In genomic region chr4:76190788-76191187, GRCm38 (mm10) we compare ENCODE assay signal across 29 mouse cellular contexts.
DNase-seq lines count a peak whose midpoint lies in the region; ATAC-seq and TF ChIP-seq lines count a peak whose summit lies in the region.
"Had no signal": no experiment of that assay in that cellular context is flagged by ENCODE, and none has a peak within 500 bp of the region (broad histone marks: within the 10 kb centered on the region; RNA-seq: fewer than 3 reads in every experiment).

No protein-coding gene starts in this region.

- ATAC-seq in forebrain, embryonic 14.5 days = no peak
- ATAC-seq in forebrain, embryonic 15.5 days (replicated peaks) = no peak
- no peak for ATAC-seq in midbrain, postnatal 0 days (ENCODE audit: low FRiP score)
- no peak for ATAC-seq in midbrain, embryonic 14.5 days (ENCODE audit: low FRiP score, low TSS enrichment)
- ATAC-seq: forebrain, embryonic 13.5 days had no signal

- peak; percentile 10 for DNase-seq in forebrain, embryonic 14.5 days (ENCODE audit: low spot score)
- peak; percentile 31 for DNase-seq in midbrain, postnatal 0 days (ENCODE audit: low spot score)
- no peak for DNase-seq in midbrain, embryonic 14.5 days
- peak; percentile 73 for DNase-seq in Muller cell, postnatal 12 days (ENCODE audit: inconsistent ontology term)
- DNase-seq in retina, embryonic 14.5 days (ENCODE audit: low spot score) = peak; percentile 61
- no peak for DNase-seq in thymus, postnatal 4 days
- DNase-seq: adrenal gland, adult 2 months; adrenal gland, postnatal 14 days; B cell, adult 2 months; cerebellum, adult 11-12 months; cerebellum, adult 8-10 months; cerebellum, postnatal 10 days; cerebellum, postnatal 36 days; embryo, embryonic 11 days; gastrocnemius, postnatal 10 days; gastrocnemius, postnatal 36 days; heart, adult 2 months; heart, postnatal 14 days; heart, postnatal 4 days had no signal

- no peaks in the 10 kb centered on the region for H3K9me3 ChIP-seq in forebrain, embryonic 14.5 days (replicated peaks; ENCODE audit: control insufficient read depth, low read length)
- no peaks in the 10 kb centered on the region for H3K9me3 ChIP-seq in forebrain, embryonic 15.5 days
- H3K9me3 ChIP-seq in midbrain, postnatal 0 days (ENCODE audit: low read length) = no peaks in the 10 kb centered on the region
- H3K9me3 ChIP-seq in midbrain, embryonic 14.5 days (ENCODE audit: control insufficient read depth, low read length) = no peaks in the 10 kb centered on the region
- H3K9me3 ChIP-seq: embryonic facial prominence, embryonic 10.5 days; embryonic facial prominence, embryonic 13.5 days; forebrain, embryonic 13.5 days; G1E; heart, embryonic 10.5 days; heart, embryonic 13.5 days had no signal

- H3K4me2 ChIP-seq in forebrain, embryonic 14.5 days (ENCODE audit: low read length) = no peak overlapping the region
- no peak overlapping the region for H3K4me2 ChIP-seq in forebrain, embryonic 15.5 days (replicated peaks)
- H3K4me2 ChIP-seq in midbrain, postnatal 0 days (ENCODE audit: low read depth, low read length, poor library complexity, severe bottlenecking) = no peak overlapping the region
- H3K4me2 ChIP-seq in midbrain, embryonic 14.5 days (ENCODE audit: low read length) = no peak overlapping the region
- H3K4me2 ChIP-seq: embryonic facial prominence, embryonic 13.5 days; forebrain, embryonic 13.5 days; heart, embryonic 13.5 days; hindbrain, embryonic 14.5 days had no signal

- H3K4me3 ChIP-seq in forebrain, embryonic 14.5 days (ENCODE audit: low read depth, low read length) = no peak overlapping the region
- no peak overlapping the region for H3K4me3 ChIP-seq in forebrain, embryonic 15.5 days
- no peak overlapping the region for H3K4me3 ChIP-seq in midbrain, postnatal 0 days (ENCODE audit: low read depth, low read length)
- H3K4me3 ChIP-seq in midbrain, embryonic 14.5 days (replicated peaks; ENCODE audit: low read depth, low read length) = no peak overlapping the region
- H3K4me3 ChIP-seq: embryonic facial prominence, embryonic 10.5 days; embryonic facial prominence, embryonic 13.5 days; erythroblast, embryonic 14.5 days; forebrain, embryonic 13.5 days; heart, adult 2 months; heart, embryonic 10.5 days; heart, embryonic 13.5 days had no signal

- H3K27me3 ChIP-seq in forebrain, embryonic 14.5 days (replicated peaks; ENCODE audit: control insufficient read depth, insufficient read depth, low read length) = no peaks in the 10 kb centered on the region
- no peaks in the 10 kb centered on the region for H3K27me3 ChIP-seq in forebrain, embryonic 15.5 days
- H3K27me3 ChIP-seq in midbrain, postnatal 0 days (ENCODE audit: insufficient read depth, low read length) = no peaks in the 10 kb centered on the region
- H3K27me3 ChIP-seq in midbrain, embryonic 14.5 days (ENCODE audit: control insufficient read depth, insufficient read depth, low read length) = no peaks in the 10 kb centered on the region
- H3K27me3 ChIP-seq: CH12.LX; embryonic facial prominence, embryonic 13.5 days; heart, embryonic 13.5 days had no signal

- no peaks in the 10 kb centered on the region for H3K36me3 ChIP-seq in forebrain, embryonic 14.5 days (ENCODE audit: control insufficient read depth, insufficient read depth, low read length)
- H3K36me3 ChIP-seq in forebrain, embryonic 15.5 days = no peaks in the 10 kb centered on the region
- no peaks in the 10 kb centered on the region for H3K36me3 ChIP-seq in midbrain, postnatal 0 days (ENCODE audit: insufficient read depth, low read length)
- no peaks in the 10 kb centered on the region for H3K36me3 ChIP-seq in midbrain, embryonic 14.5 days (ENCODE audit: control insufficient read depth, insufficient read depth, low read length)
- H3K36me3 ChIP-seq: embryonic facial prominence, embryonic 10.5 days; embryonic facial prominence, embryonic 13.5 days; G1E; heart, embryonic 10.5 days; heart, embryonic 13.5 days had no signal

- no peak overlapping the region for H3K27ac ChIP-seq in forebrain, embryonic 14.5 days (ENCODE audit: low read depth, low read length)
- H3K27ac ChIP-seq in forebrain, embryonic 15.5 days (replicated peaks) = no peak overlapping the region
- no peak overlapping the region for H3K27ac ChIP-seq in midbrain, postnatal 0 days (ENCODE audit: low read depth, low read length)
- no peak overlapping the region for H3K27ac ChIP-seq in midbrain, embryonic 14.5 days (replicated peaks; ENCODE audit: low read depth, low read length)
- H3K27ac ChIP-seq: embryonic facial prominence, embryonic 10.5 days; embryonic facial prominence, embryonic 13.5 days; forebrain, embryonic 13.5 days; heart, adult 2 months; heart, embryonic 10.5 days; heart, embryonic 13.5 days; hindbrain, embryonic 14.5 days had no signal

- no peak overlapping the region for H3K9ac ChIP-seq in forebrain, embryonic 14.5 days (ENCODE audit: low read length)
- no peak overlapping the region for H3K9ac ChIP-seq in forebrain, embryonic 15.5 days (replicated peaks)
- no peak overlapping the region for H3K9ac ChIP-seq in midbrain, postnatal 0 days (replicated peaks; ENCODE audit: low read length, poor library complexity, severe bottlenecking)
- no peak overlapping the region for H3K9ac ChIP-seq in midbrain, embryonic 14.5 days (replicated peaks; ENCODE audit: low read length)
- H3K9ac ChIP-seq: embryonic facial prominence, embryonic 13.5 days; forebrain, embryonic 13.5 days; heart, embryonic 13.5 days; hindbrain, embryonic 14.5 days had no signal

- H3K4me1 ChIP-seq in forebrain, embryonic 14.5 days (ENCODE audit: control insufficient read depth, insufficient read depth, low read length) = no peaks in the 10 kb centered on the region; the same call in 1 of the 2 replicates
- H3K4me1 ChIP-seq in forebrain, embryonic 15.5 days = no peaks in the 10 kb centered on the region
- no peaks in the 10 kb centered on the region for H3K4me1 ChIP-seq in midbrain, postnatal 0 days (ENCODE audit: insufficient read depth, low read length)
- H3K4me1 ChIP-seq in midbrain, embryonic 14.5 days (ENCODE audit: control insufficient read depth, insufficient read depth, low read length) = 0 out of 2 replicates have a peak, but pooled peaks cover under 1% of the 10 kb centered on the region
- H3K4me1 ChIP-seq: embryonic facial prominence, embryonic 13.5 days; heart, embryonic 10.5 days; heart, embryonic 13.5 days had no signal

- no peak for TF ChIP-seq CTCF in midbrain, postnatal 0 days (IDR thresholded peaks at IDR 0.05)

- 2% methylated on average over 1 of the region's 1 CpGs for WGBS in forebrain, embryonic 14.5 days
- 6% methylated on average over 1 of the region's 1 CpGs for WGBS in forebrain, embryonic 15.5 days
- WGBS in midbrain, postnatal 0 days = 29% methylated on average over 1 of the region's 1 CpGs
- WGBS in midbrain, embryonic 14.5 days = 39% methylated on average over 1 of the region's 1 CpGs

Comparison
In these comparisons a context has a peak if more than half of its experiments do, and no peak if none do; other contexts are left out.
1. DNase-seq: peak in forebrain, embryonic 14.5 days (single experiment), midbrain, postnatal 0 days (single experiment), Muller cell, postnatal 12 days (single experiment) and retina, embryonic 14.5 days (single experiment); none in midbrain, embryonic 14.5 days (single experiment) and thymus, postnatal 4 days (single experiment).